Mouse (Mus musculus) bone marrow macrophage, adult 2 months (primary cell): ENCODE results near the gene Ehmt2.

ENCODE experiments used
- CTCF ChIP-seq: IDR thresholded peaks from 2 replicates; pipeline ENCODE4 v1.5.1; 2012; ENCODE audit warnings: low read depth, mild to moderate bottlenecking, low read length, moderate library complexity
- POLR2A ChIP-seq: IDR thresholded peaks from 2 replicates; pipeline ENCODE4 v1.6.1; 2012; ENCODE audit warnings: mild to moderate bottlenecking, low read depth, low read length, borderline replicate concordance

- no peak for TF ChIP-seq POLR2A
- no peak for TF ChIP-seq CTCF
Observed at GRCm38 (mm10) chr17:34956340-34956739, 58.1 kb downstream of the Ehmt2 start.
